Mouse (Mus musculus): ENCODE data around the gene Kcnc1. TPM values are rescaled to one million over a fixed set of nuclear protein-coding genes. Genes with fewer than 3 reads are reported as not detected.

Gene Kcnc1
- total and polyA plus RNA-seq, 3 experiments: not detected

DNA sequence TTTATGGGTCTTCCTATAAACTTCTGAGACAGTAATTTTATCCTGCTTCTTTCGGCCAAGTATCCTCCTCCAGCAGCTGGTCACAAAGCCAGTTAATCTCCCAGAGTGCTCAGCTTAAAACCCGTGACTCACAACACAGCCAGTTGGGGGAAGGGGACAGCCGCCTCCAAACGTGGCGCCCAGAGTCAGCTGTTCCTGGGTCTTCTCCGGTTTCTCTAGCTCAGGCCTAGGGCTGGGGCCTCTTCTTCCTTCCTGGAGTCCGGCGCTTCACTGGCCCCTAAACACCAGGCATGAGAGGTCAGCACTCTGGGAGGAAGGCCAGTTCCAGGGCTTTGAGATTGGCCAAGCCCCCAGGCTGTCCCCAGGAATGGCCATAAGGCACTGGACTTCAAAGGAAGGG is 43.1 kb upstream of the Kcnc1 start:
- no peaks in the 10 kb centered on the region; a peak in 1 of 4 replicates for H3K27me3 ChIP-seq (ENCODE audit: control insufficient read depth in 1 of 2, insufficient read depth in 2 of 2, low read length in 2 of 2)
- TF ChIP-seq RAD21 (IDR thresholded peaks at IDR 0.05; ENCODE audit: low read depth, low read length) (no peak), TCF12 (IDR thresholded peaks at IDR 0.05; ENCODE audit: low read depth, low read length) (no peak), MAZ (IDR thresholded peaks at IDR 0.05; ENCODE audit: low read depth, low read length) (no peak), TBP (IDR thresholded peaks at IDR 0.05; ENCODE audit: low read depth, low read length) (no peak), E2F4 (IDR thresholded peaks at IDR 0.05; ENCODE audit: borderline replicate concordance, low read depth, low read length) (no peak), ELF1 (IDR thresholded peaks at IDR 0.05; ENCODE audit: low read depth, low read length) (no peak), ZC3H11A (IDR thresholded peaks at IDR 0.05; ENCODE audit: low read depth, low read length) (no peak), MAFK (IDR thresholded peaks at IDR 0.05; ENCODE audit: borderline replicate concordance, low read depth, low read length) (no peak), CTCF (IDR thresholded peaks at IDR 0.05 in 2 of 3, conservative IDR thresholded peaks at IDR 0.05 in 1 of 3; ENCODE audit: control insufficient read depth in 1 of 3, insufficient read depth in 1 of 3, low read depth in 2 of 3, low read length in 3 of 3, poor library complexity in 1 of 3, severe bottlenecking in 1 of 3) (no peak), GABPA (IDR thresholded peaks at IDR 0.05; ENCODE audit: low read depth, low read length) (no peak)

DNA sequence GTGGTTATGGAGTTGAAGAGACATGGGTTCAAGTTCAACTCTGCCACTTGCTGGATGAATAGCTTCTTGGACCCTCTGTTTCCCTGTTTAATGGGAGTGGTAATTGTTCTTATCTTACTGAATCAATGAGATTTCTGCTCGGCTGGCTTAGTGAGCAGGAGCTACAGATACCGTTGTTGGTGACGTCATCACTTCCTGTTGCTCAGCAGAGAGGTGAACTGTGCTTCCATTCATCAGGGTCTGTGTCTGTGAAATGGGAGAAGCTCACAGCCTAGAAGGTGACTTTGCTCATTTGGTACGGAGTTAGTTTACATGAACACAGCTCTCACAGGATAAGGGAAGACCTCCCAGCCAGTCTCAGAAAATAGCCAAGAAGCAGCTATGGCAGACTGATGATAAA is 42.4 kb upstream of the Kcnc1 start:
- H3K9ac ChIP-seq (ENCODE audit: control insufficient read depth, low read depth, low read length, poor library complexity, severe bottlenecking): no peak overlapping the region
- no peak overlapping the region for H3K4me3 ChIP-seq (ENCODE audit: control insufficient read depth in 1 of 2, insufficient read depth in 1 of 2, low read depth in 2 of 2, low read length in 2 of 2)
- TF ChIP-seq USF1 (IDR thresholded peaks at IDR 0.05; ENCODE audit: low read depth, low read length): no peak
- TF ChIP-seq USF2 (IDR thresholded peaks at IDR 0.05; ENCODE audit: borderline replicate concordance in 1 of 2, insufficient read depth in 1 of 2, low read depth in 1 of 2, low read length in 2 of 2): no peak
- TF ChIP-seq RAD21 (IDR thresholded peaks at IDR 0.05; ENCODE audit: low read depth, low read length): no peak
- no peak for TF ChIP-seq CTCF (IDR thresholded peaks at IDR 0.05 in 2 of 3, conservative IDR thresholded peaks at IDR 0.05 in 1 of 3; ENCODE audit: control insufficient read depth in 1 of 3, insufficient read depth in 1 of 3, low read depth in 2 of 3, low read length in 3 of 3, poor library complexity in 1 of 3, severe bottlenecking in 1 of 3)
- no peak for TF ChIP-seq EP300 (IDR thresholded peaks at IDR 0.05; ENCODE audit: low read depth in 1 of 2, low read length in 2 of 2)
- TF ChIP-seq SMC3 (IDR thresholded peaks at IDR 0.05; ENCODE audit: low read depth, low read length): no peak
- no peak for TF ChIP-seq SIN3A (IDR thresholded peaks at IDR 0.05; ENCODE audit: low read length)
- TF ChIP-seq NELFE (IDR thresholded peaks at IDR 0.05; ENCODE audit: low read depth, low read length): no peak
- TF ChIP-seq TBP (IDR thresholded peaks at IDR 0.05; ENCODE audit: low read depth, low read length): no peak
- TF ChIP-seq TAL1 (IDR thresholded peaks at IDR 0.05; ENCODE audit: low read length): no peak
- TF ChIP-seq ZC3H11A (IDR thresholded peaks at IDR 0.05; ENCODE audit: low read depth, low read length): no peak
- TF ChIP-seq MYB (IDR thresholded peaks at IDR 0.05; ENCODE audit: low read depth, low read length): no peak
- no peak for TF ChIP-seq POLR2AphosphoS5 (IDR thresholded peaks at IDR 0.05; ENCODE audit: borderline replicate concordance, low read depth, low read length)
- TF ChIP-seq UBTF (IDR thresholded peaks at IDR 0.05; ENCODE audit: borderline replicate concordance, insufficient read depth, low read depth, low read length): no peak
- H3K27me3 ChIP-seq (ENCODE audit: control insufficient read depth in 1 of 2, insufficient read depth in 2 of 2, low read length in 2 of 2): no peaks in the 10 kb centered on the region; a peak in 1 of 4 replicates
- no peaks in the 10 kb centered on the region for H3K9me3 ChIP-seq (replicated peaks; ENCODE audit: insufficient read depth, low read length)
- DNase-seq (ENCODE audit: low read depth, low spot score): peak; percentile 6
- peaks cover 0 to 4% of the 10 kb centered on the region in 2 experiments; a peak in 1 of 4 replicates for H3K4me1 ChIP-seq (ENCODE audit: control insufficient read depth in 1 of 2, insufficient read depth in 2 of 2, low read length in 2 of 2)
- H3K27ac ChIP-seq (ENCODE audit: control insufficient read depth, low read depth, low read length): no peak overlapping the region
- no peaks in the 10 kb centered on the region for H3K79me2 ChIP-seq (ENCODE audit: control insufficient read depth, insufficient read depth, low read length, poor library complexity)
- no peaks in the 10 kb centered on the region for H3K36me3 ChIP-seq (ENCODE audit: control insufficient read depth in 1 of 2, insufficient read depth in 2 of 2, low read length in 2 of 2)

More for the DNA sequence above, 43.1 kb upstream of the Kcnc1 start:
- H3K9me3 ChIP-seq (replicated peaks; ENCODE audit: insufficient read depth, low read length): no peaks in the 10 kb centered on the region
- no peak overlapping the region for H3K4me3 ChIP-seq (ENCODE audit: control insufficient read depth in 1 of 2, insufficient read depth in 1 of 2, low read depth in 2 of 2, low read length in 2 of 2)
- H3K36me3 ChIP-seq (ENCODE audit: control insufficient read depth in 1 of 2, insufficient read depth in 2 of 2, low read length in 2 of 2): no peaks in the 10 kb centered on the region
- no peak overlapping the region for H3K27ac ChIP-seq (ENCODE audit: control insufficient read depth, low read depth, low read length)
- H3K9ac ChIP-seq (ENCODE audit: control insufficient read depth, low read depth, low read length, poor library complexity, severe bottlenecking): no peak overlapping the region
- H3K4me1 ChIP-seq (ENCODE audit: control insufficient read depth in 1 of 2, insufficient read depth in 2 of 2, low read length in 2 of 2): peaks cover 0 to 4% of the 10 kb centered on the region in 2 experiments; a peak in 1 of 4 replicates
- no peaks in the 10 kb centered on the region for H3K79me2 ChIP-seq (ENCODE audit: control insufficient read depth, insufficient read depth, low read length, poor library complexity)
- no peak for DNase-seq (ENCODE audit: low read depth, low spot score)

Data from MEL (cell line).